Mouse (Mus musculus) liver, embryonic 15.5 days (tissue): ENCODE results near the gene Apobec3. TPM values are rescaled to one million over a fixed set of nuclear protein-coding genes. Genes with fewer than 3 reads are reported as not detected.

Experiments
- ATAC-seq: fragments of 200-750 bp; cut with Nextera tagmentation; 2 replicates; pipeline ENCODE4 v1.8.0; 2017; ENCODE audit warnings: moderate number of reproducible peaks, mild to moderate bottlenecking, moderate library complexity; ENCODE audit not compliant: insufficient read depth
- H3K27ac ChIP-seq: fragments of 300-500 bp; sonication (generic); replicated peaks from 2 replicates; pipeline ENCODE4 v1.5.1; 2015; ENCODE audit warnings: mild to moderate bottlenecking, inconsistent platforms
- H3K27me3 ChIP-seq: fragments of 300-500 bp; sonication (generic); 2 replicates; pipeline ENCODE4 v1.6.1; 2015; ENCODE audit warnings: mild to moderate bottlenecking, inconsistent platforms
- H3K36me3 ChIP-seq: fragments of 300-500 bp; sonication (generic); replicated peaks from 2 replicates; pipeline ENCODE4 v1.6.1; 2015; ENCODE audit warnings: moderate library complexity, mild to moderate bottlenecking, inconsistent platforms
- H3K4me1 ChIP-seq: fragments of 300-500 bp; sonication (generic); replicated peaks from 2 replicates; pipeline ENCODE4 v1.6.1; 2015; ENCODE audit warnings: inconsistent platforms
- H3K4me2 ChIP-seq: fragments of 300-500 bp; sonication (generic); 2 replicates; pipeline ENCODE4 v1.6.1; 2015; ENCODE audit warnings: moderate library complexity, mild to moderate bottlenecking, inconsistent platforms
- H3K4me3 ChIP-seq: fragments of 300-500 bp; sonication (generic); replicated peaks from 2 replicates; pipeline ENCODE4 v1.5.1; 2015; ENCODE audit warnings: mild to moderate bottlenecking, inconsistent platforms
- H3K9ac ChIP-seq: fragments of 300-500 bp; sonication (generic); 2 replicates; pipeline ENCODE4 v1.6.1; 2015; ENCODE audit warnings: moderate library complexity, mild to moderate bottlenecking, inconsistent platforms
- H3K9me3 ChIP-seq: fragments of 300-500 bp; sonication (generic); replicated peaks from 2 replicates; pipeline ENCODE4 v1.6.1; 2016; ENCODE audit warnings: inconsistent platforms
- WGBS: fragments of 180-500 bp; shearing (Covaris S2); methylation state at CpG from one replicate; pipeline ENCODE4 v1.1.7; 2015; ENCODE audit warnings: mixed read lengths; ENCODE audit not compliant: insufficient replicate concordance; 5-methylcytosine and 5-hydroxymethylcytosine counted together
- polyA plus RNA-seq: library from polyadenylated mRNA; unstranded; fragments of >200 nt; fragmentation: Nextera tagmentation; extraction: Ambion mirVana; gene quantifications from 2 replicates; pipeline ENCODE4 v1.2.1, GENCODE M21; 2015

Gene Apobec3
- polyA plus RNA-seq, 1 experiment from 2014 or later: 34.5 TPM

- ATAC-seq: no peak
These were observed 60.5 kb downstream of the Apobec3 start for GRCm38 (mm10) chr15:79951730-79952503.

DNA sequence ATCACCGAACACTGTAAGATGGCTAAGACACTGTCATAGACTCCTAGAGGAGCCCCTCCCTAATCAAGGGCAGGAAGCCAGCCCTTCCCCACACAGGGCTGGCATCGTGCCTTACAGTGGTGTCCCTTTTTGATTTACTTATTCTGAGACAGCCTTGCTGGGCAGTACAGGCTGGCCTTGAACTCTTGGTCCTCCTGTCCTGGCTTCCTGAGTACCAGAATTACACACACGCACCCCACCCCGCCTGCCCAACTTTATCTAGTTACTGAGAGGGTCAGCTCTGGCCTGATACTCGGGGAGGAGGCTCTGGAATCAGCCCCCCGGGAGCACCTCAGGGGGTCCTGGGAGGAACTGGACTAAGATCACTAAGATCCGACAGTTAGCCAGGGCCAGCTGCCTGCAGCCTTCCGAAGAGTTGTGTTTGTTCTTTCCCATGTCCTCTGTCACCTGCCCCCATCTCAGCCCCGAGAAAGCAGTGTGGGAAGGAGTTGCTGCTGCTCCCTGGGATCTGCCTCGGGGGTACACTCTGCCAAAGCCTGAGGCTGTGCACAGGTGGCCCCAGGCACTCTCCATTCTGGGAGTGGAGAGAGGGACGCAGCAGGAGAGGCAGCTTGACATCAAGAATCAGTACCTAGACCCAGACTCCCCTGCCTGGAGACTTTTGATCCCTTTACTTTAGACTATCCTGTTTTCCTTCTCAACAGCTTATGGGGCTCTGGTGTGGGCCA lies 61.2 kb downstream of the Apobec3 start:
- Histone ChIP-seq H3K27ac (no peak overlapping the region), H3K27me3 (peaks cover 29% of the 10 kb centered on the region), H3K9me3 (no peaks in the 10 kb centered on the region), H3K36me3 (no peaks in the 10 kb centered on the region), H3K4me3 (no peak overlapping the region), H3K4me1 (peaks cover 10% of the 10 kb centered on the region), H3K4me2 (no peak overlapping the region), H3K9ac (no peak overlapping the region)
- no peak for ATAC-seq
- 42% methylated on average over 11 of the region's 11 CpGs for WGBS

More at GRCm38 (mm10) chr15:79951730-79952503, 60.5 kb downstream of the Apobec3 start:
- Histone ChIP-seq H3K36me3 (no peaks in the 10 kb centered on the region), H3K9me3 (no peaks in the 10 kb centered on the region), H3K4me3 (no peak overlapping the region), H3K27me3 (peaks cover 29% of the 10 kb centered on the region), H3K4me1 (peaks cover 10% of the 10 kb centered on the region), H3K9ac (no peak overlapping the region), H3K27ac (no peak overlapping the region), H3K4me2 (no peak overlapping the region)
- 61% methylated on average over 14 of the region's 14 CpGs for WGBS

GRCm38 (mm10) chr15:79953470-79953869 lies 62.0 kb downstream of the Apobec3 start:
- Histone ChIP-seq H3K9ac (no peak overlapping the region), H3K27me3 (peaks cover 29% of the 10 kb centered on the region), H3K4me1 (peaks cover 10% of the 10 kb centered on the region), H3K4me3 (no peak overlapping the region), H3K27ac (no peak overlapping the region), H3K4me2 (no peak overlapping the region), H3K9me3 (no peaks in the 10 kb centered on the region), H3K36me3 (no peaks in the 10 kb centered on the region)
- ATAC-seq: no peak
- whole genome bisulfite sequencing: 60% methylated on average over 7 of the region's 7 CpGs

DNA sequence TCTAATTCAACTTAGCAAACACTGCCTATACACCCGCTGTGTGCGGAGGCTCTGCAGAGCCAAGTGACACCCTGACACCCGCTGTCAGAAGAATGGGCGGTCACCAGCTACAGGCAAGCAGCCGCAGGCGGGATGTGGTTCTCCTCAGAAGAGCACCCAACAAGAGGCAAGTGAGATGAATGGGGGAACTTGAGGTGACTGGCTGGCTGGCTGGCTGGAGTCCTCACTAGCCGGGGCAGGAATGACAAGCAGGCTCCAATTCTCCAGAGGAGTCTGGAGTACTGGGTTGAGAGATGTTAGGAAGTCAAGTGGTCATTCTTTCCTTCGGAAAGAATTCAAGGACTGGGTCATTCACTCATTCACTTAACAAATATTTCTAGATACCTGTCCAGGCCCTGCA lies 65.1 kb downstream of the Apobec3 start:
- Histone ChIP-seq H3K9ac (no peak overlapping the region), H3K36me3 (no peaks in the 10 kb centered on the region), H3K9me3 (no peaks in the 10 kb centered on the region), H3K4me2 (no peak overlapping the region), H3K4me1 (no peaks in the 10 kb centered on the region), H3K27me3 (peaks cover 5% of the 10 kb centered on the region), H3K4me3 (no peak overlapping the region), H3K27ac (no peak overlapping the region)
- 48% methylated on average over 8 of the region's 8 CpGs for WGBS
- no peak for ATAC-seq

DNA sequence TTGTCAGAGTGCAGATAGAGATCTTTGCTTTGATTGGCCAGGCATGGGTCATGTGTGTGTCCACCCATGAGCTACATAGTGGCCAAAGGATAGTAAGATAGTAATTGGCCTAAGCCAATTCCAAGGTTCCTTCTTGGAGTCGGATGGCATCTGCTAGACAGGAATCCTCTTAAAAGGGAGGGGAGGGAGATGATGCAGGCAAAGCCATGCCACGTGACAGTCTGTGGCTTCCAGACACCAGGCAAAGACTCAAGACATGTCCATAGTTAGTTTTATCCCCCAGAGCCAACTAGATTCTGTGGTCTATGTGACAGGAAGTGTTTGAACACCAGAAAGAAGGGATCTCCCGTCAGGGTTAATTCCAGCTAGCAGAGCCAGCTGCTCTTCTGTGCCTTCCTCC lies 67.0 kb downstream of the Apobec3 start:
- H3K9ac ChIP-seq: no peak overlapping the region
- H3K9me3 ChIP-seq: no peaks in the 10 kb centered on the region
- no peak for ATAC-seq
- H3K4me2 ChIP-seq: no peak overlapping the region
- no peaks in the 10 kb centered on the region for H3K27me3 ChIP-seq
- no peak overlapping the region for H3K27ac ChIP-seq
- no peak overlapping the region for H3K4me3 ChIP-seq
- WGBS: 20% methylated on average over 3 of the region's 3 CpGs
- H3K36me3 ChIP-seq: no peaks in the 10 kb centered on the region
- no peaks in the 10 kb centered on the region for H3K4me1 ChIP-seq

GRCm38 (mm10) chr15:79961366-79961921 lies 70.0 kb downstream of the Apobec3 start:
- Histone ChIP-seq H3K4me1 (no peaks in the 10 kb centered on the region), H3K27me3 (no peaks in the 10 kb centered on the region), H3K36me3 (no peaks in the 10 kb centered on the region), H3K4me3 (no peak overlapping the region), H3K27ac (no peak overlapping the region), H3K4me2 (no peak overlapping the region), H3K9ac (no peak overlapping the region), H3K9me3 (no peaks in the 10 kb centered on the region)
- WGBS: 63% methylated on average over 9 of the region's 9 CpGs
- ATAC-seq: no peak

DNA sequence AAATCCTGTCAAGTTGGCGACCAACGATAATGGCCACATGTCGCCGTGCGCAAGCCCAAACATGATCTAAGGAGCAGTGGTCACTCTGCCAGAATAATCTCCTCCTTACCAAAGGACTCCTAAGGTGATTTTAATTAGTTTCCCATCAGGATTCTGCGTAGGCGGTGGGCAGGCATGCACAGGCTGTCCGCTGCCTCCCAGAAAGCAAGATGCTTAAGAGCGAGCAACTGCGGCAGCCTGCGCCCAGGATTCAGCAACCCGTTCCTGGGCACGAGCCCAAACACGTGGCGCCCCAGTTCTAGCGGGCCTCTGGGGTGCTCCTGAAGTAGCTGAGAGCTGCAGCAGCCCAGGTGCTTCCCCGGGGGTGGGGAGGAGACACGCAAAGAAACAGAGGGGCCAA lies 71.2 kb downstream of the Apobec3 start:
- H3K4me3 ChIP-seq: no peak overlapping the region

GRCm38 (mm10) chr15:79964376-79964775 lies 72.9 kb downstream of the Apobec3 start:
- H3K27me3 ChIP-seq: no peaks in the 10 kb centered on the region
- H3K9me3 ChIP-seq: no peaks in the 10 kb centered on the region
- no peak overlapping the region for H3K4me3 ChIP-seq
- no peak overlapping the region for H3K27ac ChIP-seq
- ATAC-seq: no peak
- no peak overlapping the region for H3K4me2 ChIP-seq
- WGBS: 67% methylated on average over 7 of the region's 7 CpGs
- no peak overlapping the region for H3K9ac ChIP-seq
- H3K4me1 ChIP-seq: no peaks in the 10 kb centered on the region
- no peaks in the 10 kb centered on the region for H3K36me3 ChIP-seq

More for the DNA sequence above, 71.2 kb downstream of the Apobec3 start:
- no peak overlapping the region for H3K27ac ChIP-seq
- H3K9me3 ChIP-seq: no peaks in the 10 kb centered on the region
- no peak overlapping the region for H3K4me2 ChIP-seq
- H3K4me1 ChIP-seq: no peaks in the 10 kb centered on the region
- no peaks in the 10 kb centered on the region for H3K27me3 ChIP-seq
- no peak overlapping the region for H3K9ac ChIP-seq
- 79% methylated on average over 18 of the region's 18 CpGs for WGBS
- no peak for ATAC-seq
- H3K36me3 ChIP-seq: no peaks in the 10 kb centered on the region

Other genes with a start within 250 kb of the Apobec3 start
- gene Fam227a, start 232.7 kb upstream of the Apobec3 start, polyA plus RNA-seq: 0.05 and 0.12 TPM in 2 replicates
- gene Cby1, start 232.5 kb upstream of the Apobec3 start, polyA plus RNA-seq: 12.3 and 12.7 TPM in 2 replicates
- gene Tomm22, start 220.8 kb upstream of the Apobec3 start, polyA plus RNA-seq: 124 and 134 TPM in 2 replicates
- gene Josd1, start 203.7 kb upstream of the Apobec3 start, polyA plus RNA-seq: 20.1 and 22.3 TPM in 2 replicates
- 29.9 and 33.5 TPM in 2 replicates for gene Gtpbp1, start 200.8 kb upstream of the Apobec3 start, polyA plus RNA-seq
- gene Sun2, start 149.1 kb upstream of the Apobec3 start, polyA plus RNA-seq: 2.1 and 2.6 TPM in 2 replicates
- 7.7 and 9.0 TPM in 2 replicates for gene Dnal4, start 113.8 kb upstream of the Apobec3 start, polyA plus RNA-seq
- gene Nptxr, start 86.9 kb upstream of the Apobec3 start, polyA plus RNA-seq: 0.08 and 0.17 TPM in 2 replicates
- not detected in 2 replicates for gene Npcd, start 57.4 kb upstream of the Apobec3 start, polyA plus RNA-seq
- 6.7 and 8.1 TPM in 2 replicates for gene Cbx6, start 57.0 kb upstream of the Apobec3 start, polyA plus RNA-seq
- gene Cbx7, start 79.5 kb downstream of the Apobec3 start, polyA plus RNA-seq: 0.97 and 1.4 TPM in 2 replicates
- 0.51 and 0.67 TPM in 2 replicates for gene Pdgfb, start 123.3 kb downstream of the Apobec3 start, polyA plus RNA-seq
- gene Syngr1, start 199.7 kb downstream of the Apobec3 start, polyA plus RNA-seq: 12.7 and 13.0 TPM in 2 replicates
- 539 and 552 TPM in 2 replicates for gene Rpl3, start 200.2 kb downstream of the Apobec3 start, polyA plus RNA-seq
- gene Tab1, start 241.5 kb downstream of the Apobec3 start, polyA plus RNA-seq: 11.0 and 12.7 TPM in 2 replicates